Mouse (Mus musculus) liver, embryonic 14.5 days (tissue): ENCODE measurements around the gene Gtdc1.

ENCODE experiments used
- CTCF ChIP-seq: IDR thresholded peaks from 2 replicates; pipeline ENCODE4 v1.5.1; 2016; ENCODE audit warnings: antibody characterized with exemption, low read depth, control low read depth
- EP300 ChIP-seq: IDR thresholded peaks from 2 replicates; pipeline ENCODE4 v1.6.1; 2016; ENCODE audit warnings: antibody characterized with exemption, low read depth

- no peak for TF ChIP-seq CTCF
- no peak for TF ChIP-seq EP300
These were observed 389.3 kb downstream of the Gtdc1 start for GRCm38 (mm10) chr2:44538135-44538534.
